Mouse (Mus musculus) cerebellum, postnatal 25 days (tissue): ENCODE results near the gene Myo3b.

Experiments used
- DNase-seq, 2 experiments: peaks; one replicate each; pipeline ENCODE4 v3.0.0; 2021; ENCODE audit warnings: mixed read lengths in 2 of 2

Gene Myo3b

DNA sequence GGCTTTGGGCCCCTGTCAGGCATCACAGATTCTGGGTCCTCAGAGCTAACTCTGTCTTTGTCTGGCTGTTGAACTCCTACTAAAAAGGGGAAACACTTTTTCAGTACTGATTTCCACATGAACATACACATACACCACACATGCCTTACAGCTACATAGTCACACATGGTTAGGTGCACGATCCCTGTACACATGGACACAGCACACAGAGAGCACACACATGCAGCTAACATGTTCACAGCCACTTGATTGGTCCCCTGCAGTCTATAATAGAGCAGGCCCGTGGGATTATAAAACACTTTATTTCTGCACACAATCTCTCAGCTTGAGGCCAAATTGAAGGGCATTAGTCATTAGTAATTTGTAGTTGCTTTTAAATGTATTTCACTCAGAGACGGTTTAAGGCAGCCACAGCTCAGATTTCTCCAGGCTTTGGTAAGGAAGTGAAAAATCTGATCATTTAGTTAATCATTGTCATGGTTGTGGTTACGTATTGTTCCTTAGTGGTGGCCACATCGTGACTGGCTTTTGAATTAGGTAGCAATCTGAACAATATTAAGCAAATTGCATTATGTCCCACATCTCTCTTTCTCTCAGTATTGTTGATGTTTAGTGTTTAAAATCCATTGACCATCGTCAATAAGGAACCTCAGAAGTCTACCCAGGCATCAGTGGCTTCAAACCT is 27.6 kb downstream of the Myo3b start:
- no peak for DNase-seq

DNA sequence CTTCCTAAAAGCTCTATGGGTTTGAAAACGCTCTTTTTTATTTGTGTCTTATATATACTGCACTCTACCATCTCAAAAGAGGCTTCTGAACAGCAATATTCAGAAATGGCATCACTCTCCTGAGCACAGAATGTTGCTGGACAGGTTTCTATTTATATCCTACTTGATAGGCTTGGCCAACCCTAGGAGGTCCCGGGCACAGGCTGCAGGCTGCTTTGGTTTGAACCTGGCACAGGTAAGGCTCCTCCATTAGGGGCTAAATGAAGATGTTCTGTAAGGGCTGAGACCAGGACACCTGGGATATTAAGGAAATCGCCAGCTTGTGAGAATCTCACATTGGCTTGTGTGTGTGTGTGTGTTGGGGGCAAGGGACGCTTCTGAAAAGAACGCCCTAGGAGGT is 30.9 kb downstream of the Myo3b start:
- peak; percentile 39 to 56 for DNase-seq

DNA sequence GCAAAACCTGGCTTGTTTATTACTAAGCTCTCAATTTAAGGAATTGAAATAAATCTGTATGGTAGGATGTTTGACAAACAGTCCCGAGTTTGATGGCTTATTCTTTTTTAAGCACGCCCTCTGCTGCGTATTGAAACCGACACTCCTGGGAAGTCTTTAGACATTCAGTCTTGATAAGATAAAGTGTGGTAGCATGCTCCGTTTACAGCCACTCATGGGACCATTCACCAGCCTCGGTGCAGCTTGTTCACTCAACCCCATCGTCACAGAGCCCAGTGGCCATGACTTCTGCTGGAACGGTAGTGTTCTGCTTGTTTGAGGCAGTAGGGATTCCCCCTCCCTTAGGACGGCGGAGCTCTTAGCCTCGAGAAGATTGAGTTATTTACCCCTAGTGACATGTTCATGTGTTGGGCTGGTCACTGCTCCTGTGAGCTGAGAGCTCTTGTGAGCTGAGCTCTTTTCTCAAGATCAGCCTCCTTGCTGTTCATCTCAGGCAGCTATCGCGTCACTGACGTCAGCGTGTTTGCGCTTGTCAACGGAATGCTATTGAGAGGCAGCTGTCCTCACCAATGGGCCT is 44.6 kb downstream of the Myo3b start:
- no peak for DNase-seq

DNA sequence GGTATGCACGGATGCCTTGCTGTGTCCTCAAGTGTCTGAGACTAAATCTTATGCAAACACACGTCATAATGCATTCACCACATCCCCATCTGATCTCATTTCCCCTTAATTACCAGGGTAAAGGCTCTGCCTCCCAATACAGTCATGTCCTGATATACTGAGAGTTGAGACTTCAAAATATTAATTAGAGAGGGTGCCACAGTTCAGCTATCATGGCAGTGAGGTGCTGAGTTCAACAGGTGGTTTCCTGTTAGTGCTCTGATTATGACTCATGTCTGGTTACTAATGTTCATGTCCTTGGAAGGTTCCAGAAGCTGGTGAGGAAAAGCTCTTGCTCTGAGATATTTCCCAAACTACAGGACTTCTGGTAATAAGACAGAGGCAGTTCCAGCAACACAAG is 52.3 kb downstream of the Myo3b start:
- no peak for DNase-seq

DNA sequence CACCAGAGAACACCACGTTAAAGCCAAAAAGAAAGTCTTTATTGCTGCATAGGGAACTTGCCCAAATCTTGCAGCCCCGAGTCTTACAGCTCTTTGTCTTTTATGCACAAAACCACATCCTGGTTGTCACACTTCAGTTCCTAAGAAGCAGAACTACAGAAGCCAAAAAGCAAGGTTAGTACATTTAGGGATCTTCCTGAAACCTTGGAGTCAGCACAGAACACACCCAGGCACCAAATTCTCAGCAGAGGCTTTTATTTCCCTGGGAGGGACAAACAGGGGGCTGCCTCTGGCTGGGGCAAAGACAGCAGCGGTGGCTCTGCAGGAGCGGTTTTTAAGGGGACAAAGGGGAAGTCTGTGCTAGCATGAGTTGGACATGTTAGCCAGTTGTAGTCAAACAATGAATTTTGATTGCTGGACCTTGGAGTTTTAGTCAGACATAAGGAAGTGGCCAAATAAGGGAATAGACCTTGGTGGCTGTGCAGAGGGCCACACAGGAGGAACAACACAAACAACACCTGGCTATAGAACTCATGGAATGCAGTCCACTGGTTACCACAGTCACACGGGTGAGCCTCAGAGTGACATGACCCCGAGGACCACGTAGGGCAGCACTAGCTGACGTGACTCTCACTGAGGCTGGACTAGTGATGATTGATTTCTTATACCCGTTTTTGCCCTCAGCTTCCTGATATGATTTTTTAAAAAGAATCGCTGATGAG is 53.0 kb downstream of the Myo3b start:
- DNase-seq = no peak

DNA sequence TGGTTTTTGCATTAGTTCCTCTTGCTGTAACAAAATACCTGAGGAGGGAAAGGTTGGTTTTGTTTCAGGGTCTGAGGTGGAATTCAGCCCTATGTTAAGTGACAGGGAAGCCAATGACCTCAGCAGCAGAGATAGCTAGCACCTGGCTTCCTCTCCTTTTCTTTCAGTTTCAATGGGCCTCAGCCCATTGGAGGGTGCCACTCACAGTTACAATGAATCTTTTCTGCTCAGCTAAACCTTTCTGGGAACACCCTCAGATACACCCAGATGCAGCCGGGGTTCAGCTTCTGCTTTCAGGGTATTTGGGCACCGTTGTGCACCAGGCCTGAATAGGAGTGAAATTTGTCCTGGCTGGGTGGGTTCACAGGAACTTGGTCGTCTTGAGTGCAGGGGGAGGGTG is 53.7 kb downstream of the Myo3b start:
- DNase-seq = no peak

DNA sequence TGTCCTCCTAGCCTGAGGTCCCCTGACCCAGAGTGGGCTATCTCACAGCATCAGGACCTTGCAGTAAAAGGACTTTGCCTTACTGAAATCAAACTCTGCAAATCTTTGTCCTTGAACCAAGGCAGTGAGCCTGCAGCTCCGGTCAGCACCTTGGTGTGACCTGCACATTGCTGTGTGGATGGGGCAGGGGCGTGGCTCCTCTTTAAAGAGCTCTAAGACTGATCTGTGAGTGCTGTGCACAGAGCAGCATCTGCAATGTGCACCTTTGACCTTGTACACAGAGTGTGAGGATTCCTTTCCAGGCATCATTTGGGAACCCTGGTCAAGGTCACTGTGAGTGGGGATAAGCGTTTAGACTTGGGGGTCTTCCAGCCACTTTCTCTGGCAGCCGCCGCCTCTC is 55.5 kb downstream of the Myo3b start:
- DNase-seq = no peak

DNA sequence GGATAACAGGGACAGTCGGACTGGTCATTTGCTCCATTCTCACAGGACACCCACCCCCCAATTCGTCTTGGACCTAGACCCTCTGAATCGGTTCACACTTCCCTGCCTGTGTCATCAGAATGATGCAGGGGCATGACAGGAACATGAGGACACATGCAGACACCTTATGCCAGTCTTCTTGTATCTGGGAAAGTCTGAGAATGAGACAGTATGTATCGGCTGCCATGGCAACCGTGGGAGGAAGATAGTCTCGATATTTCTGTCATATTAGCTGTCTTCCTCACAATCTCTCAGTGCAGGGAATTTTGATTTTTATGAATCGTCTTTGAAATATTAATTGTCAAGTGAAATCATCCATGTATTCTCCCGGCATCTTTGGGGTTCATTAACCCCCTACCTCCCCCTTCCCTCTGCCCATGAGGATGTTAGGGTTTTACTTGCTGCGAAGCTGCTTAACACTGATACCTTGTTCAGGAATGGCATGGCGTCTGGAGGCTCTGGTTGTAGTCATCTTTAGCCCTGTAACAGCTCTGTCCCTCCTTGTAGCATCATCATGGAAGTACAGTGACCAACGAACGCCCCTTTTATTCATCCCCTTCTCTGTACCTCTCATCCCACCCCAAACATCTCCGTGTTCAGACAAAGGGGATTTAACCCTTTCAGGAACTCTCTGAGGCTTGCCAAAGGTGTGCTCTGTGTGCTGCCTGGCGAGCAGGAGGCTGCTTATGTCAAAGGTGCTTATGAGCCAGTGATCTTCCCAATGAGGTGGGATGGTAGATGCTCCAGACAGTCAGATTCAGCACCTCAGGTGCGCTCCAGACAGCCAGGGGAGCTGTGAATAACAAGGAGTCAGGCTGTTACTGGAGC is 58.5 kb downstream of the Myo3b start:
- DNase-seq = no peak

DNA sequence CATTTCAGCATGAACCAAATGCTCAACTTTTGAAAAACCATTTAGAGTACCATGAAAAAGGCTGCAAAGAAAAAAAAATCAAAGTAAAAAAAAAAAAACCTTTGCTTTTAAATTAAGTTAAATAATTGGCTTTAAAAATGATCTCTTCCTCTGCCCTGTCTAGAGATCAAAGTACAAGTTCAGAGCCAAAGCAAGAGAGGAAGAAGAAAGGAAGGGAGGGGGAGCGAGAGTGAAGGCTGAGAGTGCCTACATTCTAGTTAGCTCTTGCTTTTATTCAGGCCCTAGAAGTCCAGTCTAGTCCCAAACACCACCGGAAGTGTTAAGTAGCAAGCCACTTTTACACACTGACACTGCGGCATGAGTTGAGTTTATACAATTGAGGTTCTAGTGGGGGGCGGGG is 60.5 kb downstream of the Myo3b start:
- DNase-seq = no peak

DNA sequence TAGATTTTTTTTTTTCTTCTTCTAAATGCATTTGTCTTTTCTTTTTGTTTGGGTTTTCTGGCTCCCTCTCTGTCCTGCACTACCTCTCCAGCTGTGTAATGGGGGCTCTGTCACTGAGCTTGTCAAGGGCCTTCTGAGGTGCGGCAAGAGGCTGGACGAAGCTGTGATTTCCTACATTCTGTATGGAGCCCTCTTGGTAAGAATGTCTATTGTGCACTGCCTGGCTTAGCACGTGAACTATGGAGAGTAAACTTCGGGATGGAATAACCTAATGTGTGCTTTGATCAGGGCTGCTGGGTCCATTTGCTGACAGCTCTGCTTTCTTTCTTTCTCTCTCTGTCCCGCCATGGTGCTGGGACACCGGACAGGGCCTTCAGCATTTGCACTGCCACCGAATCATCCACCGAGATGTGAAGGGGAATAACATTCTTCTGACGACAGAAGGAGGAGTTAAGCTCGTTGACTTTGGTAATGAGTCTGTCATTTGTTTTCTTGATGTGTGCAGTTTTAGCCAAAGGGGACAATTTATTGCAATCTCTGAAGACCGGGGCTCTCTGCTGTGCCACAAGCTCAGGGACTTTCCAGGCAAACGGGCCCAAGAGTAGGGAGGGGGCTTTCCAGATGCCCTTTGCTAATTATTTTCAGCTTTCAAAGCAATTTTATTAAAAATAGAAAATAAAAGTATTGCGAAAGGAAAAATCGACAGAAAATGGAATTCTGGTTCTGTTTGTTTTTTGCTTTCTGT is 66.5 kb downstream of the Myo3b start:
- no peak for DNase-seq

DNA sequence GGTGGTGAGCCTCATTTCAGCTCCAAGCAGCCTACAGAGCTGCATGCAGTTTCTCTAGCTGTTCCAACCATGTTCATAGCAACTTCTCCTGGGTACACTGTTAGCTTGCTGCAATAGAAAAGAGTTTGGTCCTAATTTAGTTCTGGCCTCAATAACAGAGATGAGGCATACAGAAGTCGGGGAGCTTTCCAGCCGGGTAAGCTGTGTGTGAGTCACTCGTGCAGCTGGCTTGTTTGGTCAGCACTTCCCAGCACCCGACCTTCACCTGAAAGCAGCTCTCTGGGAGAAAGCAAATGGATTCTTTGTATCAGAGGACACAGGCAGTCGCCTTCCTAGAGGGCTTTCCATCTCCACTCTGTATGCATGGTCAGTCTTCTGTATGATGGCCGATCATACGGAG is 70.1 kb downstream of the Myo3b start:
- DNase-seq = no peak

DNA sequence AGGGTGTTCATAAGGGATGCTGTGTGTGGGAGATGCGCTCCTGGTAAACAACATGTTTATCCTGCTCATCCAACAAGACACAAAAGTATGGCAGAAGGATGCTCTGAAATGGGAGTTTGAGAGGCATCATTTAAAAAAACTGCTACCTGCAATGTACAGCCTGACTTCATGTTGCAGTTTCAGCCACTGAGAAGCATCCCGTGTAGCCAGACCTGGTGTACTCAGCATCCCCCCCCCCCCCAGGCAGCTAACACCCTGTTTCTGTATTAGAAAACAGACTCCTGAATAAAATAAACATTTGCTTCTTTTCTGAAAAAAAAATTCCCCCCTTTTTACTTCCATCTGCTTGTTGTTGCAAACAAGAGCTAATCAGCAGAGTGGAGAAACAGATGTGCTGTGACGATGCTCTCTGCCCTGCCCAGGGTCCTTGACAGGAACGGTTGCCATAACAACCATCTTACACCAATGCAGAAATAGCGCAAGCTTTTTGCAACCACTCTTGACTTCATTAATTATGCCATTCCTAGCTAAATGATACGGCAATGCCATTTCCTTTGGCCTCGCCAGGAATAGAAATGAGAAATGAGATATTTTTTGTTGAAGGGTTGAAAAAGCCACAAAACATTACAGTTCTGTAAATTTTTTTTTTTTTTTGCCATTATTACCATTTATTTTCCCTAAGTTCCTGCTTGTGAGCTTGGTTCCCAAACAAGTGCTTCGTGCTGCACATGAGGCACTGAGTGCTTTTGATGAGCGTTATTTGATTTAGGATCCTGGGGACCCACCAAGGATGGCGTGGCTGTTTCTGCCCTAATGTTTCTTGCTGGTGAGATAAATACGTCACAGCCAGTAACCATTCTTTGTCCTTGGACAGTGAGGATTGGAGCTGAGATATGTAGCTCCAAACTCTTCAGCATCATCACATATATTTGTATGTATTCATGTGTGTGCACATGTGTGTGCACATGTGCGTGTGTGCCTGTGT is 75.2 kb downstream of the Myo3b start:
- DNase-seq = no peak

DNA sequence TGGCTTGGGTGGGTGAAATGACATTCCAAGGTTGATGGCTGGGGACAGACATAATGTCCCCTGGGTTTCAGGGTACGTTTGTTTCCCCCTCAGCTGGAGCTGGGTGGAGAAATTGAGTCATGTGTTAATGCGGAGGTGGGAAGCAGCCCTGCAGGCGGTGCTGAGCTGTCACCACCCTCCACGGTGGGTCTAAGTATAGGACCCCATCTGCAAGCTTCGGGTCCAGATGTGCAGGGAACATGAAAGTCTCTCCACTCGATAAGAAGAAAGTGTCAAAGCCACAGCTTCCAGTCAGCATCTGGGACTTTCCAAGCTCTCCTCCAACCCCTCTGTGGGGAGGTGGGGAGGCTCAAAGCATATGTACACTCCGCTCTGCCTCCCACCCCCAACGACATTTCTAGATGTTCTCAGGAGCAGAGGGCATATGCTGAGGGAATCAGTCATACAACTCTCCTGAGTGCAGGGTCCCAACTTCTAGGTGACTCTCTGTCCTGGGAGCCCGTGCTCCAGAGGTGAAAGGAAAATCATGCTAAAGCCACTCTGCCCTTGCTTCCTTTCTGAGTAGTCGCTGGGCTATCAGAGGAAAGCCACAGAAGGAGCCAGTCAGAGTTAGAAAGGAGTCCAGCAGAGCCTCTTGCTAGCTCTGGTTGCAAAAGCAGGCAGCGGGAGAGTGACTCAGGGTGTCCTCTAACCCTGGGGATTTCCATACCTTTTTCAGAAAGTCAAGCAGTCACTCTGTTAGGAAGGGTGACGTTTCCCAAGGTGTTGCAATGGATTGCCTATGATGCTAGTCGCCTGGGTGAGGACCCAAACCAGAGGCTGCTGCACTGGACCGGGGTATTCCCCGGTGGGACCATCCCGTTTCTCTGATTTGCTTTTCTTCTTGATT is 79.7 kb downstream of the Myo3b start:
- no peak for DNase-seq

DNA sequence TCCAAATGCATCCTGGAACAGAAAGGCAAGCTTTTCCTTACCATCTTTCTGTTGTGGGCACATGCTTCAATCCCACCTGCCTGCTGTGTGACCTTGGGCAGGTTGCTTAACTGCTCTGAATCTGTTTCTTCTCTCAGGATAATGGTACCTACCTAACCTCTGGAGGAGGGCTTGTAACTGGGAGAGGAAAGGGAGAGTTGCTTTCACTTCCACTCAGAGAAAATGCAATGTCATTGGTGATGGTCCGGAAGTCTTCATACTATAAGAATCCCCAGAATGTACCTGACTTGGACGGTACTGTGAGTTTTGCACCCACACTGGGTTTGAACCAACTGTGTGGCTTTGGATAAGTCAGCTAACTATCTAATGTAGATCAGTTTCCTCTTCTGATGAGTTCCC is 80.3 kb downstream of the Myo3b start:
- no peak for DNase-seq

DNA sequence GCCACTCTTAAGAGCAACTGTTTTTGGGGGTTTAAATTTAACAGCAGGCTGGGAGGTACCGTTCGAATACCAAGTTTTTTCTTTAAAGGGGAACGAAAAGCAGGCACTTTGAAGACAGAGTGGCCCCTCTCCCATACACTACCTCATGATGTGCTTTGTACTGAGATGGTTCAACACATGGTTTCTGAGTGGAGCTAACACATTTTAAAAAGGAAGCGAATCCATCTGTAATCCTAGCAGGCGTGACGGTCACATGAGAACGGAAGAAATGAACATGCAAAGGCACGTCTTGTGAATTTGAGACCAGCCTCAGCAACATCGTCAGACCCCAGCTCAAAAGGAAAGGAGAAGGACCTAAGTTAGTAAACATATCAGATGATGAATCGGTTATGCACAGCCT is 87.4 kb downstream of the Myo3b start:
- no peak for DNase-seq

DNA sequence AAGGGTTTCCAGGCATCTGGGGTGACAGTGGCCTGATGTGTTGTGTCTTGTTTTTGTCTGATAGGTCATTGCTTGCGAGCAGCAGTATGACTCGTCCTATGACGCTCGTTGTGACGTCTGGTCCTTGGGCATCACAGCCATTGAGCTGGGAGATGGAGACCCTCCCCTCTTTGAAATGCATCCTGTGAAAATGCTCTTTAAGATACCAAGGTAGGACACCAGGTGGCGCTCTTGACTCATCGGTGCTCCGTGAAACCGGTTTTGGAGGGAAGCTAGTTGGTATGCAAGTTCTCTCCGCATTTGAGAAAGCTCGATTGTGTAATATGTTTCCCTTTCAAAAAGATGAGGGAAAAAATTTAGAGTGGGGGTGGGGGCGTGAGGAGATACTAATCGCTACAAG is 87.9 kb downstream of the Myo3b start:
- peak; percentile 62 to 82 for DNase-seq

DNA sequence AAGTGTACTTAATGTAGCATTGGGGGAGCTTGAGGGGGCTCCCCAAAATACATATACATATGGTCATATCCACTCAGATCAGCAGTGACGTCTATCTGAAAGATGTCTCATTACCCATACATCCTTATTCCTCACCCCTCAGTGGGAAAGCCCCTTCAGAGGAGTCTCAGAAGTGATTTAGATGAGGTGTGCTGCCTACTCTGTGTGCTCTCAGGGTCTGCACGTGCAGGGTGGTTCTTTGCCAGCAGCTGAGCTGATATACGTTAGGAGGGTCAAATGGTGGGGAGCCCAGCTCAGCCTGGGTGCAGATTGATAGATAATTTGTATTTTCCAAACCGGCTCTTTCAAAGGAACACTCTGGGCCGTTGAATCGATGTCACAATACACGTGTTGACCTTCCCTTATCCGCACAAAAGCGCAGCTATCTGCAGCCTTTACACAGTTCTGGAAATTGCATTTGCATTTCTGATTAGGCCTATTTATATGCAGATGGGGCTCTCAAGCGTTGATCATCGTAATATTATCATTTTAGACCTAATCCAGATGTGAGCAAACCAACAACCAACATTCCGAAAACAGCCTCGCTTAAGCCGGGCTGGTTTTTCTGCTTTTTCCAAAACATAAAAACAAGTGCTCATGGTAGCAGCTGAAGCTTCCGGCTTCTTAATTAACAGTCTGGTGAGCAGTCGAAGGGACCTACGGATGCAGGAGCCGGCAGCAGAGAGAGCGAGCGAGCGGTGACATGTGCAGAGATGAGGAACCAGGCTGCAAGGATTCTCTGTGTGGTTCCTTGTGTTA is 88.6 kb downstream of the Myo3b start:
- no peak for DNase-seq

DNA sequence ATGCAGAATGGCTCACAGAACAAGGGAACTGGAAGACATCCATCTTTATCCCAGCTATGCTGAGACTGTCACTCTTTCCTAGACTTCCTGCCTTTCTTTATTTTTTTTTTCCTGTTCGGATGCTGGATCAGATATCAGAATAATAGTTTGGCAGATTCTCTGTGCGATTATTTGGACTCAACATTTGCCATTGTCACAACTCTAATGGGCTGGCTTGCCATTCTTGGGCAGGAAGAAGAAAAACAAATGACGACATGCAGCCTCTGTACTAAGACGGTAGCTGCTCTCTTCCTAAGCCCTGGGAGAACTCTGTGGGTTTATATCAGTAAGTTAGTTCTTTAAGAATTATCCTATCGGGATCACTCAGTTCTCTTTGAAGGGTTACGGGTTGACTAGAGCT is 89.7 kb downstream of the Myo3b start:
- DNase-seq = no peak

DNA sequence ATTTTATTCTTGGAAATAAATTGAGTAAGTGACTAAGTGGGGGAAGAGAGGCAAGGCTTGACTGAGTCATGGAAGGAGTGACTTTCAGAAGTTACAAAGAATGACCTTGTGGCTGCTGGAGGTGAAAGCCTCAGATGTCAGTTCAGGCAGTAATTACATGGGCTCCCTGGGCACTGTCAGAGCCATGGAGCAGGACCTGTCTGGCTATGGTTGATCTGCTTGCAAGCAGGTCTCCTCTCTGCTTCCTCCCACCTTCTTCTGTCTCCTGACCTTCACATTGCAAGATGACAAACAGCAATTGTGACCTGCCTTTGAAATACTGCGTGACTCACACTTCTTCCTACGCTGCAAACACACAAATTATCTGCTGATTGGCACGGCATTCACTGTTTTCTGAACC is 90.6 kb downstream of the Myo3b start:
- DNase-seq = no peak

DNA sequence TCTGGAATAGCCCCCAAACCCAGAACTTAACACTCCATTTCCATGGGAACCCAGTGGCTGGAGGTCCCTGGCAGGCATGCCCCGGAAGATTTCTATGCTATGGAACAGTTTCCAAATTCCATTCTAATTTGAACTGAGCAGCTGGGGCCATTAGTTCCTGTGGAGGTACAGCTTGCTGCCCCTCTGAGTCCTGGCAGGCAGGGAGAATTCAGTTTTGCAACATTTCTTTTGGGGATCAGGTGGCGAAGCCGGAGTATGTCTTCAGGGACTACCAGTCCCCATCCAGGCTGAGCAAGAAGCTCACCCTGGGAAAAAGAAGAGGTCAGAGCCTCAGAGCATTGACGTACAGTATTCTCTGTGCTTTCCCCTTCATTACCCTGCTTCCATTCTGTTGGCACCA is 94.4 kb downstream of the Myo3b start:
- peak; percentile 27 to 31 for DNase-seq
